Mouse (Mus musculus) B cell, adult 62 days (primary cell): ENCODE measurements around the gene Tlr12. TPM values are rescaled to one million over a fixed set of nuclear protein-coding genes. Genes with fewer than 3 reads are reported as not detected.

Source experiments
- total RNA-seq: library from RNA; stranded (reverse); gene quantifications from 4 replicates; pipeline ENCODE4 v1.2.4, GENCODE M21; 2023

The Tlr12 gene
- total RNA-seq = 1.3 to 3.1 TPM (median 1.7 TPM) in 4 replicates

DNA sequence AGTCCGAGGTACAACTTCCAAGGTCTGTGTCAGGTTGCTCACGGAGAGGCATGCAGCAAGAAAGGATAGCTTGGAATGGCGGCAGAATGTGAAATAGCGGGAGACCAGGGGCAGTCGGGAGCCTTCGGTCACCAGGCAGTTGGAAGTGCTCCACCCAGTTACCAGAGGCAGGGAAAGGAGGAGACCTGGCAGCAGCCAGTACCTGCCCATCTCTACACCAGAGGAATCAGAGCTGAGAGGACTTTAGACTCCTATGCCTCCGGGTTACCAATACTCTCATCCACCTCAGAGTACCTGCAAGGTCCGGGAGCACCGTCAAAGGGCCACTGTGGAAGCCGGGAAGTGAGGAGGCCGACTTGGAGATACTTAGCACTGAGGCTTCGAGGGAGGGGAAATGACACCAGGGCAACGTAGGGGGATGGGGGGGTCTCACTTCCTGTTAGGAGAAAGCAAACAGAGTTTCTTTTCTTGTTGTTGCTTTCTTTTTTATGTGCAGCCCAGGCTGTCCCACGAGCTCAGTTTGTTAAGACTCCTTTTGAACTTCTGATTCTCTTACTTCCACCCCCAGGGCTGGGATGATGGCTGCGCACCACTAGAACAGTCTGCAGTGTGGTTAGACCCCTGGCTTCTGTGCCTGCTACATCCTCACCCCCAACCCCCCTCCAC, at the start of gene Tlr12:
Tlr12 (minus strand) TSS at position 374 of the 666 bp plus-strand sequence.

DNA sequence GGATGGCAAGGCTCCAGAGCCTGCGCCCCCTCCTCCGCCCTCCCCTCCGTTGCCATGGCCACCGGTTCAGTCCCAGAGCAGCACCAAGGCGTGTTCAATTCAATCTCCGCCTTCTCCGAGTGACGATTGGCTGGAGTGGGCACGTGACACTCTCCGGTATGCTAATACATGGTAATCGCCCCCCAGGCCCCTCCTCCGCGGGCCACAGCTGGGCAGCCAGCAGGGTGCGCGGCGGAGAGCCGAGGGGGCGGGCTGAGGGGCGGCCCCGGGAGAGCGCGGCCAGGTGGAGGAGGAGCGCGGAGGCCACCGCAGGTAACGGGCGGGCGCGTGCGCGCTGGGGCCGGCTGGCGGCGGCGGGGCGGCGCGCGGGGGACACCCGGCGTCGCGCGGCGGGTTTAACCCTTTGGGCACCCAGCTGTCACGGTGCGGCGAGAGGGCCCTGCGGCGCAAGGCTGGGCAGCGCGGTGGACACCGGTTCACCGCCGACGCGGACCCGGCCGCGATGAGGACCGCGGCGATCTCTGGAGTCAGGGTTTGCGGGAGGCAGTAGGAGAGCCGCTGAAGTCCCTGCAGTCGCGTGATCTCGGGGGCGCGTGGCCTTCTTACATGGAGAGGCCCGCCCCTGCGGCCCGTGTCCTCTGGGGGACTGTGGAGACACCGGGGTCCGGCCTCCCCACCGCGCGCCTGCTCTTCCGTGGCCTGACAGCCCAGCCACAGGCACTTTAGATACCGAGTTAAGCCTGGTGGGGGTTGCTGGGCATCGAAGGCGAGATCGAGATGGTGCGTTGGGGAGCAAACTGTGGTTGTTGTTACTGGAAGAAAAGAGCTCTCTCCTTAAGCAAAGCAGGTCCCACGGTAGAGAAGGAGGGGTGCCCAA, 36.3 kb upstream of the Tlr12 start, which contains the start of gene Phc2:
Phc2 (plus strand) TSS at position 198 of the 877 bp plus-strand sequence.

DNA sequence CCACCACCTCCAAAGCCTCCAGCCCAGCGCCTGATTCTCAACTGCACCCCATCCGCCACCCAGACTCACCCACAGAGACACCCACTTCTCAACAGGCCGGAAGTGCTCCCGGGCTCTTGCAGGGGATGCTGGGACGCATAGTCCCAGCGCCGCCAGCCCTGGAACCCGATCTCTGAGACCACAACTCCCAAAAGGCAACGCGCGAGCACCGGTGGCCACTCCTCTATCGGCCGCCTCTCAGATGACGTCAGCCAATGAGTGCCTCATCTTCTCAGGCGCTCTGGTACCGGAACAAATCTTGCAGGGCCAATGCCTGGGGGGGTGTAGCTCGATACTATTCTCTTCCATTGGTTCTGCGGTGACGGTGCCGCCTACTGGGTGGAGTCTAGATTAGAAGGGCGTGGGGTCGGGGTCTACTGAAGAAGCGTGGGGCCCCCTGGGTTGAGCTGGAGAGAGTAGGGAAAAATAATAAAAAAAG, 8.5 kb downstream of the Tlr12 start, which contains the start of gene Zscan20:
Zscan20 (minus strand) TSS at position 174 of the 478 bp plus-strand sequence.

Other genes with a start within 250 kb of the Tlr12 start
- 24.0 to 25.5 TPM (median 25.0 TPM) in 4 replicates for gene Zscan20, start 8.5 kb downstream of the Tlr12 start, total RNA-seq
- 134 to 143 TPM (median 137 TPM) in 4 replicates for gene Phc2, start 36.1 kb upstream of the Tlr12 start, total RNA-seq
- 3.9 to 4.6 TPM (median 4.2 TPM) in 4 replicates for gene A3galt2, start 136.7 kb upstream of the Tlr12 start, total RNA-seq
- 41.6 to 49.9 TPM (median 46.8 TPM) in 4 replicates for gene Zfp362, start 187.4 kb upstream of the Tlr12 start, total RNA-seq